Mouse (Mus musculus) urinary bladder, adult 2 months (tissue): ENCODE results near the gene Adamts9. TPM values are rescaled to one million over a fixed set of nuclear protein-coding genes. Genes with fewer than 3 reads are reported as not detected.

Experiments used
- DNase-seq: peaks from one replicate; pipeline ENCODE4 v3.0.0; 2022; ENCODE audit warnings: low spot score
- polyA plus RNA-seq: library from polyadenylated mRNA; depleted of rRNA; stranded (reverse); fragments of >200 nt; gene quantifications from 2 replicates; pipeline ENCODE4 v1.2.3, GENCODE M21; 2012

The Adamts9 gene
- polyA plus RNA-seq, 1 experiment: 8.9 TPM

DNA sequence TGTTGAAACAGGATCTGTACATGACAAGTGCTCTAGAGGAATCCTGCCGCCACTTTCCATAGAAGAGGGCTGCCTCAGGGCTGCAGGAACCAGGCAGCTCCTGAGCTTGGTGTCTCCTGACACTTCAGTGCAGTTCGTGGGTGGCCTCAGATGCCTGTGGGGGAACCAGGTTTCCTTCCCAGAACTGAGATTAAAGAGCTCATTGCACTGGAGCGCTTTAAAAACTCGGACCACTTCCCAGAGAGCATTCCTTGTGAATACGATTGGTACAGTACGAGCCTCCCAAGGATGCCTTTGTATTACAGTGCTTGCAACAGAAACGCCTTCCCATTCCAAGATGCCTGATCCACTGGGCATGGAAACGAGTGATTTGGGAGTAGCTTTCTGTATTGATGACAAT lies 18.8 kb downstream of the Adamts9 start:
- no peak for DNase-seq

DNA sequence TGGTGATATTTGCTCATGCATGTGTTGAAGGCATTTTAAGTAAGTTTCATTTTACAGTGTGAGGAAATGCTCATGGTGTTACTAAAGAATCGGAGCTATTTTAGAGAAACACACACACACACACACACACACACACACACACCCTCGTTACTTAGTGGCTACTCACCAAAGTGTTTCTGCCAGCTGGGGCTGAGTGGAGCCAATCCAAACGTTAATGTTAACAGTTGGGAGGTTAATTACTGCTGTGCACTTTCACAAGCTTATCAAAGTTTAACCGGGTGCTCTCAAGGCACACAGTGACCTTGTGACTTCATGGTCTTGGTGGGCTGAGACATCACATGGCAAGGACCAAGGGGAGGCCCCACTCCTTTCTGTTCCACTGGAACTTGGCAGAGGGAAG lies 21.4 kb downstream of the Adamts9 start:
- no peak for DNase-seq

GRCm38 (mm10) chr6:92920938-92921689 lies 22.2 kb downstream of the Adamts9 start:
- DNase-seq: no peak

- no peak for DNase-seq
These were observed 32.7 kb downstream of the Adamts9 start for GRCm38 (mm10) chr6:92910611-92911010.

- DNase-seq: no peak
These were observed 33.9 kb downstream of the Adamts9 start for GRCm38 (mm10) chr6:92909361-92909760.

- no peak for DNase-seq
These were observed 37.4 kb downstream of the Adamts9 start for GRCm38 (mm10) chr6:92905922-92906321.

GRCm38 (mm10) chr6:92904491-92904890 lies 38.8 kb downstream of the Adamts9 start:
- DNase-seq: no peak

- DNase-seq: no peak
These were observed 39.3 kb downstream of the Adamts9 start for GRCm38 (mm10) chr6:92904037-92904436.

GRCm38 (mm10) chr6:92891535-92891934 lies 51.8 kb downstream of the Adamts9 start:
- no peak for DNase-seq

DNA sequence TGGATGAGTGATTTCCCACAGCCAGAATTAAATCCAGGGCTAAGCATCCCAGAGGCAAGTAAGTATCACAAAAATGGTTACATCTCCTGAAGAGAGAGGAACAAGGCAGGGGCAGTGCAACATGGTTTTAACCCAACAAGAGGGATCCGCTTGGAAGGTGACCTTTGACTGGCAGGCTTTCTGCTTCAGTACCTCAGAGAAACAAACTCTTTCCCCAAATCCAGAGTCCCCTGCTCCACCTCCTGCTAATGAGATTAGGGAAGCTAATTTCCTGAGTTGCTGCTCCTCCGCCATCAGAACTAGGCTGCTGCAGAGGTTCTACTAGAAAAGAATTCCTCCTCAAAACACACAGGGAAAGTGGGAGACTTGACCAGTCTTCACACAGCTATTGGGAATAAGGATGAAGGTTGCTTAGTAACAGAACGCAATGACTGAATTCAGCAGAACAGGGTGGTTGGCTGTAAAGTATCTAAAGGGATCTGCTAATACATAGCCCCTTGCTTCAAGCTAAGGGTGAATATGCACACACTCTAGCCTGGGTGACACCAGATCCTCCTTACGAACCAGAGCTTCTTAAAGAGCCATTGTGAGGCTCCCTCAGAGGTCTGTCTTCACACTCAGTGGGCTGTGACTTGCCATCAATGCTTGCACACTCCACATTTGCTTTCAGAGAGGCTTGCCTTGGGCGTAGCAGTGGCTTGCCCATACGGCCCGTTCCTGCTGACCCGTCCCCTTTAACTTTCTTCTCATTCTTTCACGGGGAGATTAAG lies 60.0 kb downstream of the Adamts9 start:
- no peak for DNase-seq

- DNase-seq: no peak
These were observed 60.8 kb downstream of the Adamts9 start for GRCm38 (mm10) chr6:92882446-92882845.

GRCm38 (mm10) chr6:92879700-92880265 lies 63.5 kb downstream of the Adamts9 start:
- DNase-seq: no peak

DNA sequence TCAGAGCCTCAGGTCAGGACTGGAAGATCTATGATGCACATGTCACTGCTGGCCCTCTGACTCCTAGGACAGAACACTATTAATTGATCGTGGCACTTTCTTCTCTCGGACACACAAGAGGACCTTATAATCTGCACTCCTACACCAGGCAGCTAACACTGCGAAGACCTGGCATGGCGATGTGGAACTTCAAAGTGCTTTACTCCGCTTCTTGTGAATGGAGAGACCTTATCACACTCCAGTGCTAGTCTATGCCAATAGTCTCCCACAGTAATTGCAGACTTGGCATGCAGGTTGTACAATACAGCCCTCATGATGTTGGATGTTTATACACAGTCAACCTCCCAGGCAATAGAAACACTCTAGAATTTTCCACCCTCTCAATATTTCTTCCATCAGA lies 64.5 kb downstream of the Adamts9 start:
- DNase-seq: no peak

DNA sequence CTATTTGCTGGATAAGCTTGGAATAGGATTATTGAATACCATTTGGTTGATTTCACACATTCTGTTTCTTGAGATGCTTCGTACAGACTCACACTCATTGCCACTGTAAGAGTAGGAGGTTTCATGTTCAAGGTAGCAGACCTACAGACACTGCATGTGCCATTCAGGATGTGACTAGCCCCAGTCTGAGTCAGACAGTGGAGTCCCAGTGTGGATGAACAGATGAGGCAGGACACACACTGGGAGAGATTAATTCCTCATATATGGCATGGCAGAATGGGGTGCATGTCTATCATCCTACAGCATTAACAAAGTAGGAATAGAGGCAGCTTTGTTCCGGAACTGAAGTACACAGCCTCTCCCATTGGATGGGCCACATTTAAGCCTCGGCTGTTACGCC lies 66.1 kb downstream of the Adamts9 start:
- no peak for DNase-seq

DNA sequence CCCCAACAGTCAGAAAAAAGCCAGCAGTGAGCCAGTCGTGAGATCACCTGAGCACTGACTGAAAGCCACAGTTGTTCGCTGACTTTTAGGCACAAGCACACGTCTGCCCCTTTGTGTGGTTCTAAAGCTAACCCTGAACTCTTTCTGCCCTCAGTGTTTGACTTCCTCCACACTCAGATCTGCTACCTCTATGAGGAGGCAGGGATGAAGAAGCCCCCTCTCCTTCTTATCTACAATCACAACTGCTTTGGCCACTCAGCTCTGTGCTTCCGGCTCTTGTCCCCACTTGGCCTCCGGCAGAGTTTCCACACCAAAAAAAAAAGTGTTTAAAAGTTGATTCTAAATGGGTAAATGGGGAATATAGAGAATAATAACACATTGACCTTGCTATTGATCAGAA lies 67.2 kb downstream of the Adamts9 start:
- DNase-seq: no peak

GRCm38 (mm10) chr6:92875340-92875739 lies 68.0 kb downstream of the Adamts9 start:
- no peak for DNase-seq

GRCm38 (mm10) chr6:92874854-92875253 lies 68.4 kb downstream of the Adamts9 start:
- no peak for DNase-seq

- no peak for DNase-seq
These were observed 70.5 kb downstream of the Adamts9 start for GRCm38 (mm10) chr6:92872766-92873165.

DNA sequence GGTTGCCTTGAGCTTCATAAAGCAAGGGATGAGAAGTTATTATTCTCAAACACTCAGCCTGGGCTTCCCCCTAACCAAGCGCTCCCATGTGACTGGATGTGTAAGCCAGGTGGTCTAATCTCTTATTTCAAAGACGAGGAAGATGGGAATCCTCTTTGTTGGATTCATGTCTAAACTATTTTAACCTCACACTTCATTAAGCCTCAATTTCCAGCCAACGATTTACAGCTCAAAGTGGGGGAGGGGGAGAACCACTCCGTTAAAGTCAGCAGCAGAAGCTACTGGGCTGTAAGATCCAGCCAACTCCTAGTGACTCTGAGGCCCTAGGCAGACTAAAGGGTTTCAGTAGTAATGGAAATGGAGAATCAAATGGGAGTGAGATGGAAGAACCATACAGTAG lies 71.5 kb downstream of the Adamts9 start:
- no peak for DNase-seq

GRCm38 (mm10) chr6:92869582-92870219 lies 73.6 kb downstream of the Adamts9 start:
- DNase-seq: no peak

DNA sequence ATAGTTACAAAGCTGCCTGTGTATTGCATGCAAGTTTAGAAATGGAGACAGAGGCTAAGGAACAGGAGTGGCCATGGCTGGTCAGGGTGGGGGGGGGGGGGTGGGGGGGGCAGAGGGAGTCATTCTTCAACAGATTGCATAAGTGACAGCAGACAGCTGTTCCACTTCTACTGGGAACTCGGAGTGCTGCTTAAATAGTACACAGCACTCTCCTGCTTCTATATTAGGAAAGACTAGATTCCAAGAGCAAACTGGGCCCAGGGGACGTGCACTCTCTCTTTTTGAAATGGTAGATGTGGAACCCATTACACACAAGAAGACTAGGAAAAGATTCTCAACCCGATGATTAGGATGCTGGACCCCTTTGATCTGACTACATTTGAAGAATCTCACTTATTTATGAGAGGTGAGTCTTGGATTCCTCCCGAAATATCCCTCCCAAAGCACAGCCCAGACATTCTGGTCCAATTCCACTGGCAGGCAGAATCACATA lies 74.2 kb downstream of the Adamts9 start, which contains the start of gene Gm15737:
Gene Gm15737, plus strand, starts transcription at position 269 of the 493 bp plus-strand sequence.
- no peak for DNase-seq

DNA sequence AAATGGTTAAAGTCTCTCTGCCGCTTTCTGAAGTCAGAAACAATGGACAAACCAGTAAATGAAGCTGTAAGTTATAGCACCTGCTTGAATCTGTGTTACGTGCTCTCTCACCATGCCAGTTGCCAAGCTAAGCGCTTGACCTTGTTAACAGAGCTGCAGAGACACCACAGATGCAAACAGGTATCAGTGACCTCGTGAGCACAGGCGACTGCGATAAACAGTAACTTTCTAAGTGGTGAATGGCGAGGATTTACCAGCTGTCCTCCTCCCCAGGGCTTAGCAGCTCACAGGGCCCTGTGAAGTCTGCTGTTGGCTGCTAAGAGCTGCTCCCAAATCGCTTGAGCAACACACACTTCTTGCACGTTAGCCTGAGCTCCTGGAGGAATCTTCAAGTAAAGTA lies 80.7 kb downstream of the Adamts9 start:
- no peak for DNase-seq
